Mouse (Mus musculus) cerebellum, adult 11-12 months (tissue): Measurements from ENCODE around the gene Prok2.

ENCODE experiments used
- DNase-seq: peaks from one replicate; pipeline ENCODE4 v3.0.0; 2022

Prok2 gene

GRCm38 (mm10) chr6:99692206-99692915 lies 33.8 kb downstream of the Prok2 start, which contains the start of gene Gpr27:
Gene Gpr27 (plus strand): TSS chr6:99692679.
- DNase-seq: peak; percentile 68

- DNase-seq: peak; percentile 49
Measured at GRCm38 (mm10) chr6:99691666-99692205, 34.5 kb downstream of the Prok2 start.

- DNase-seq: no peak
Measured at GRCm38 (mm10) chr6:99688513-99688912, 37.7 kb downstream of the Prok2 start.

- DNase-seq: no peak
Measured at GRCm38 (mm10) chr6:99684899-99685298, 41.3 kb downstream of the Prok2 start.

GRCm38 (mm10) chr6:99683974-99684373 lies 42.2 kb downstream of the Prok2 start:
- DNase-seq: no peak

- no peak for DNase-seq
Measured at GRCm38 (mm10) chr6:99678108-99678507, 48.1 kb downstream of the Prok2 start.

- DNase-seq: no peak
Measured at GRCm38 (mm10) chr6:99677325-99677724, 48.9 kb downstream of the Prok2 start.

- no peak for DNase-seq
Measured at GRCm38 (mm10) chr6:99674482-99674881, 51.7 kb downstream of the Prok2 start.

- no peak for DNase-seq
Measured at GRCm38 (mm10) chr6:99671768-99672167, 54.4 kb downstream of the Prok2 start.

GRCm38 (mm10) chr6:99670481-99671119 lies 55.6 kb downstream of the Prok2 start:
- peak; percentile 66 for DNase-seq

GRCm38 (mm10) chr6:99669481-99670325 lies 56.5 kb downstream of the Prok2 start:
- no peak for DNase-seq

- no peak for DNase-seq
Measured at GRCm38 (mm10) chr6:99667290-99667689, 58.9 kb downstream of the Prok2 start.

GRCm38 (mm10) chr6:99666318-99667171 lies 59.6 kb downstream of the Prok2 start, which contains the start of the genes Eif4e3 and Gm20696:
Gene Eif4e3 (minus strand): TSS chr6:99666771.
Gene Gm20696 (minus strand): TSS chr6:99666797.
- DNase-seq: peak; percentile 93

- no peak for DNase-seq
Measured at GRCm38 (mm10) chr6:99665457-99666317, 60.5 kb downstream of the Prok2 start.

- no peak for DNase-seq
Measured at GRCm38 (mm10) chr6:99663232-99663631, 63.0 kb downstream of the Prok2 start.
